Mouse (Mus musculus) ES-E14 (cell line): ENCODE results near the gene Pxdc1.

ENCODE experiments used
- CHD2 ChIP-seq: IDR thresholded peaks from 2 replicates; pipeline ENCODE4 v1.6.1; 2014; ENCODE audit warnings: mild to moderate bottlenecking, low read depth, low read length, inconsistent platforms
- HCFC1 ChIP-seq: IDR thresholded peaks from 2 replicates; pipeline ENCODE4 v1.6.1; 2012; ENCODE audit warnings: low read length, inconsistent platforms, borderline replicate concordance; ENCODE audit not compliant: insufficient read depth
- MAFK ChIP-seq: IDR thresholded peaks from 2 replicates; pipeline ENCODE4 v1.6.1; 2014; ENCODE audit warnings: mild to moderate bottlenecking, low read depth, low read length, inconsistent platforms; ENCODE audit not compliant: insufficient read depth
- ZC3H11A ChIP-seq: IDR thresholded peaks from 2 replicates; pipeline ENCODE4 v1.6.1; 2012; ENCODE audit warnings: low read depth, mild to moderate bottlenecking, inconsistent platforms, low read length, borderline replicate concordance
- ZNF384 ChIP-seq: IDR thresholded peaks from 2 replicates; pipeline ENCODE4 v1.6.1; 2012; ENCODE audit warnings: low read depth, low read length, inconsistent platforms

DNA sequence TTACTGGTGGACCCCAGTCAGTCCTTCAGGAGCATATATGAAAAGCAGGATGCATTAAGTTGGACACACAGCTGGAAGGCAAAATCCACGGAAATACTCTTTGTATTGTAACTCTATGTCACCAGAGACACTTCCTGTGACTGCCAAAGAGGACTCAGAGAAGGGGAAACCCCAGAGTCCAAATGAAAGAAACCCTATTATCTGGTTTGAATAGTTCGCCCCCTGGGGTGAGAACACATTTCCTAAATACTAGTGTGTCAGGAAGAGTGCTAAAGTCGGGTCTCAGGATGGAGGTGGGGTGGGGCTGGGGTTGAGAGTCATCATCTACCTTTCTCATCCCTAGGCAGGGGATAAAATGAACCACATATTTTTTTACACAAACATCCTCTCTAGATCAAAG lies 25.8 kb downstream of the Pxdc1 start:
- TF ChIP-seq HCFC1: no peak
- TF ChIP-seq ZC3H11A: no peak
- TF ChIP-seq CHD2: no peak
- no peak for TF ChIP-seq ZNF384
- TF ChIP-seq MAFK: no peak
